20 mouse cellular contexts compared by ENCODE assay signal in the genomic region with DNA sequence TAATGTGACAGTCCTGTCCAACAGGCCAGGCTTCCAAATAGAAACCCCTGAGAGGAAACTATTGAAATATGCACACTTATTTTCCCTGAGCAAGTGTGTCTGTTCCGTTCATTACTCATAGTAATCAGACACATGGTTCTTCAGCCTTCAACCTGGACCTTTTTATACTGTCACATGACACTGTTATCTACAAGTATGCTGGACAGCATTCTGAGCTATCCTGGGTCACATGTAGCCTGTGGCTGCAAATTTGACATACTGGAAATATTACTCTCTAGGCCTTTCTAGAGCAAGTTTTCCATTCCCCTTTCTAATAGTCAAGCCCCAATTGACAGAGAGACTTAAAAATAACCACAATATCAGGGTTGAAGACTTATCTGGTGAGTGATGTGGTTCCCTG.
A peak's percentile ranks its signal among the peaks of the same experiment; 100 is the strongest.
DNase-seq lines count a peak whose midpoint lies in the region; ATAC-seq and TF ChIP-seq lines count a peak whose summit lies in the region.
"Had no signal": no experiment of that assay in that cellular context is flagged by ENCODE, and none has a peak within 500 bp of the region (broad histone marks: within the 10 kb centered on the region; RNA-seq: fewer than 3 reads in every experiment).

No protein-coding gene starts in this region.

- 0 out of 2 replicates have a peak overlapping the region, but pooled peaks have one; percentile 12 for H3K27ac ChIP-seq in heart, embryonic 13.5 days (replicated peaks)
- H3K27ac ChIP-seq in CH12.LX (ENCODE audit: insufficient read depth, low read depth): no peak overlapping the region
- H3K27ac ChIP-seq: embryonic facial prominence, embryonic 10.5 days; embryonic facial prominence, embryonic 12.5 days; forebrain, embryonic 12.5 days had no signal

- no peak overlapping the region for H3K4me3 ChIP-seq in heart, embryonic 13.5 days
- H3K4me3 ChIP-seq in C2C12 (ENCODE audit: insufficient read depth, poor library complexity, severe bottlenecking): no peak overlapping the region
- no peak overlapping the region for H3K4me3 ChIP-seq in CH12.LX (replicated peaks in 1 of 3; ENCODE audit: low read depth in 2 of 3, low read length in 2 of 3, poor library complexity in 1 of 3)
- H3K4me3 ChIP-seq: embryonic facial prominence, embryonic 10.5 days; embryonic facial prominence, embryonic 12.5 days; forebrain, embryonic 12.5 days had no signal

- H3K36me3 ChIP-seq in heart, embryonic 13.5 days: no peaks in the 10 kb centered on the region
- H3K36me3 ChIP-seq in C2C12 (ENCODE audit: control insufficient read depth, insufficient read depth) (no peaks in the 10 kb centered on the region), CH12.LX (replicated peaks in 1 of 2; ENCODE audit: control insufficient read depth in 1 of 2, insufficient read depth in 1 of 2, low read length in 1 of 2) (no peaks in the 10 kb centered on the region)
- H3K36me3 ChIP-seq: embryonic facial prominence, embryonic 10.5 days; embryonic facial prominence, embryonic 12.5 days; forebrain, embryonic 12.5 days had no signal

- WGBS in heart, embryonic 13.5 days: 60% methylated on average over 1 of the region's 1 CpGs

- no peak for TF ChIP-seq POLR2A in CH12.LX (IDR thresholded peaks at IDR 0.05; ENCODE audit: low read depth, low read length)

- no peak for TF ChIP-seq RAD21 in CH12.LX (IDR thresholded peaks at IDR 0.05; ENCODE audit: low read depth, low read length)

- intact Hi-C loops in left cerebral cortex, postnatal 25 days (cut with DNase I): no loop called here

- TF ChIP-seq CTCF in C2C12 (IDR thresholded peaks at IDR 0.05; ENCODE audit: control insufficient read depth, insufficient read depth, insufficient read length) (no peak), CH12.LX (conservative IDR thresholded peaks at IDR 0.05 in 1 of 2, IDR thresholded peaks at IDR 0.05 in 1 of 2; ENCODE audit: low read depth in 2 of 2, low read length in 2 of 2) (no peak)

- in situ Hi-C loops in CH12.LX (cut with MboI; ENCODE audit: low pct_ligation_motif_present, low pct_unique_long_range_greater_than_20kb, low sequenced_read_pairs): loop anchor here (25.0 kb wide), 1 partner anchor 405 kb away; the partner anchor contains the start of gene Fignl1

- H3ac ChIP-seq in C2C12 (ENCODE audit: control insufficient read depth, insufficient read length, low read depth): no peak overlapping the region

- no peaks in the 10 kb centered on the region for H3K27me3 ChIP-seq in heart, embryonic 13.5 days (replicated peaks)
- H3K27me3 ChIP-seq in C2C12 (ENCODE audit: control insufficient read depth, insufficient read depth, insufficient read length) (no peaks in the 10 kb centered on the region), CH12.LX (replicated peaks) (no peaks in the 10 kb centered on the region)
- H3K27me3 ChIP-seq: embryonic facial prominence, embryonic 12.5 days had no signal

- dilution Hi-C loops in CH12.LX (cut with MboI; ENCODE audit: extremely low pct_ligation_motif_present, extremely low pct_unique_long_range_greater_than_20kb, low sequenced_read_pairs): no loop called here

- no peak for ATAC-seq in heart, embryonic 13.5 days (ENCODE audit: extremely low read depth, insufficient number of reproducible peaks, low FRiP score, low TSS enrichment)
- ATAC-seq: CD4-positive, CD25-positive, alpha-beta regulatory T cell, adult 4 months; forebrain, embryonic 14.5 days; forebrain, embryonic 16.5 days had no signal

- H3K4me1 ChIP-seq in heart, embryonic 13.5 days: peaks cover 15% of the 10 kb centered on the region
- H3K4me1 ChIP-seq in CH12.LX (ENCODE audit: control insufficient read depth in 1 of 2, insufficient read depth in 2 of 2): peaks cover 0 to 19% of the 10 kb centered on the region in 2 experiments; a peak in 2 of 4 replicates
- H3K4me1 ChIP-seq: embryonic facial prominence, embryonic 10.5 days; embryonic facial prominence, embryonic 12.5 days; forebrain, embryonic 12.5 days had no signal

- H3K79me3 ChIP-seq in C2C12 (ENCODE audit: low read depth): no peaks in the 10 kb centered on the region

- H3K9ac ChIP-seq in heart, embryonic 13.5 days: no peak overlapping the region
- H3K9ac ChIP-seq in CH12.LX (ENCODE audit: insufficient read depth, low read depth): no peak overlapping the region
- H3K9ac ChIP-seq: embryonic facial prominence, embryonic 12.5 days; forebrain, embryonic 12.5 days had no signal

- no peaks in the 10 kb centered on the region for H3K9me3 ChIP-seq in heart, embryonic 13.5 days
- no peaks in the 10 kb centered on the region for H3K9me3 ChIP-seq in CH12.LX (replicated peaks; ENCODE audit: low read length)
- H3K9me3 ChIP-seq: embryonic facial prominence, embryonic 10.5 days; embryonic facial prominence, embryonic 12.5 days; forebrain, embryonic 12.5 days had no signal

- no peak overlapping the region for H3K4me2 ChIP-seq in heart, embryonic 13.5 days
- no peak overlapping the region for H3K4me2 ChIP-seq in CH12.LX (ENCODE audit: insufficient read depth, low read depth, poor library complexity, severe bottlenecking)
- H3K4me2 ChIP-seq: embryonic facial prominence, embryonic 12.5 days; forebrain, embryonic 12.5 days had no signal

- no peak for DNase-seq in heart, adult 8-10 months (ENCODE audit: low spot score)
- peak; percentile 14 for DNase-seq in CH12.LX (ENCODE audit: extremely low read depth)
- no peak for DNase-seq in adrenal gland, adult 2 months
- no peak for DNase-seq in left cerebral cortex, postnatal 25 days (ENCODE audit: low spot score in 2 of 2)
- DNase-seq: adrenal gland, adult 8-10 months; adrenal gland, postnatal 14 days; adrenal gland, postnatal 36 days; cerebellum, adult 11-12 months; cerebellum, adult 2 months; cerebellum, adult 9-10 months; cerebellum, postnatal 10 days; cerebellum, postnatal 25 days had no signal

- no peak for TF ChIP-seq EP300 in CH12.LX (IDR thresholded peaks at IDR 0.05; ENCODE audit: low read length)

- no peaks in the 10 kb centered on the region for H3K79me2 ChIP-seq in C2C12 (ENCODE audit: control insufficient read depth, insufficient read depth)
- H3K79me2 ChIP-seq in CH12.LX (replicated peaks; ENCODE audit: control insufficient read depth, extremely low read depth, insufficient read depth, poor library complexity, severe bottlenecking): no peaks in the 10 kb centered on the region

TF ChIP-seq in C2C12, 6 proteins besides CTCF, POLR2A, EP300 and RAD21:
- TF ChIP-seq MYOD1 (IDR thresholded peaks at IDR 0.05; ENCODE audit: control insufficient read depth, insufficient read length, low read depth): no peak
- peak; percentile 26 for TF ChIP-seq USF1 (IDR thresholded peaks at IDR 0.05; ENCODE audit: low read depth)
- no peak for TF ChIP-seq MAX (IDR thresholded peaks at IDR 0.05)

TF ChIP-seq in CH12.LX, 34 proteins besides CTCF, POLR2A, EP300 and RAD21:
- TF ChIP-seq HCFC1 (IDR thresholded peaks at IDR 0.05; ENCODE audit: low read depth, low read length) (no peak), SMC3 (IDR thresholded peaks at IDR 0.05; ENCODE audit: low read depth, low read length) (no peak), RCOR1 (conservative IDR thresholded peaks at IDR 0.05; ENCODE audit: low read depth, low read length) (no peak), USF1 (IDR thresholded peaks at IDR 0.05; ENCODE audit: low read depth, low read length) (no peak), USF2 (conservative IDR thresholded peaks at IDR 0.05; ENCODE audit: low read depth, low read length) (no peak), IRF4 (IDR thresholded peaks at IDR 0.05; ENCODE audit: low read depth, low read length) (no peak), UBTF (IDR thresholded peaks at IDR 0.05; ENCODE audit: low read depth, low read length) (no peak), MAFK (IDR thresholded peaks at IDR 0.05; ENCODE audit: insufficient replicate concordance, low read length) (no peak), PAX5 (IDR thresholded peaks at IDR 0.05; ENCODE audit: low read length) (no peak), KAT2A (IDR thresholded peaks at IDR 0.05; ENCODE audit: insufficient replicate concordance, low read length) (no peak), TCF12 (IDR thresholded peaks at IDR 0.05; ENCODE audit: low read depth, low read length) (no peak), SIN3A (IDR thresholded peaks at IDR 0.05; ENCODE audit: low read length) (no peak), JUN (IDR thresholded peaks at IDR 0.05; ENCODE audit: insufficient read depth, low read depth, low read length) (no peak), BHLHE40 (IDR thresholded peaks at IDR 0.05; ENCODE audit: low read depth, low read length) (no peak), MAX (IDR thresholded peaks at IDR 0.05; ENCODE audit: low read length) (no peak), MAZ (IDR thresholded peaks at IDR 0.05; ENCODE audit: low read depth, low read length) (no peak), MEF2A (IDR thresholded peaks at IDR 0.05; ENCODE audit: borderline replicate concordance, low read depth, low read length) (no peak), MYC (IDR thresholded peaks at IDR 0.05; ENCODE audit: low read depth, low read length) (no peak)
